Mouse (Mus musculus) right cerebral cortex, adult 18-20 months (tissue): ENCODE measurements at regions not wholly inside any gene's neighbourhood (a gene's known extent, or its start where the extent isn't known, plus 50 kb on each side); places are given as distances from the start of the nearest gene placed in this dataset.
"Not testable (repeated sequence)": the region's sequence is repeated elsewhere in the genome, so short reads cannot be mapped to it uniquely, and the experiment has no call there.

Experiments used
- DNase-seq: peaks from one replicate; pipeline ENCODE4 v3.0.0; 2022; ENCODE audit warnings: mixed read lengths

- peak; percentile 9 for DNase-seq
Observed at GRCm38 (mm10) chr2:171587635-171588034, 455.6 kb downstream of the Cbln4 start.

- no peak for DNase-seq
Observed at GRCm38 (mm10) chr2:171586853-171587220, 456.4 kb downstream of the Cbln4 start.

GRCm38 (mm10) chr2:171586217-171586852 is 456.9 kb downstream of the Cbln4 start:
- peak; percentile 32 for DNase-seq

GRCm38 (mm10) chr2:171574360-171574759 is 468.9 kb downstream of the Cbln4 start:
- DNase-seq: no peak

- DNase-seq: no peak
Observed at GRCm38 (mm10) chr2:171562656-171563055, 480.6 kb downstream of the Cbln4 start.

GRCm38 (mm10) chr2:171542768-171543167 is 500.5 kb downstream of the Cbln4 start:
- DNase-seq: not testable (repeated sequence)

- DNase-seq: no peak
Observed at GRCm38 (mm10) chr2:171514876-171515275, 528.4 kb downstream of the Cbln4 start.

- no peak for DNase-seq
Observed at GRCm38 (mm10) chr2:171496620-171497019, 546.6 kb downstream of the Cbln4 start.

- peak; percentile 40 for DNase-seq
Observed at GRCm38 (mm10) chr2:171493741-171494140, 549.5 kb downstream of the Cbln4 start.

GRCm38 (mm10) chr2:171487284-171487683 is 556.0 kb downstream of the Cbln4 start:
- peak; percentile 11 for DNase-seq

GRCm38 (mm10) chr2:171453241-171453640 is 590.0 kb downstream of the Cbln4 start:
- DNase-seq: peak; percentile 3

- DNase-seq: no peak
Observed at GRCm38 (mm10) chr2:171406057-171406456, 637.2 kb downstream of the Cbln4 start.

GRCm38 (mm10) chr2:171388936-171389335 is 654.3 kb downstream of the Cbln4 start:
- DNase-seq: no peak

- peak; percentile 9 for DNase-seq
Observed at GRCm38 (mm10) chr2:171373457-171373856, 641.9 kb downstream of the Dok5 start.

GRCm38 (mm10) chr2:171373016-171373415 is 641.4 kb downstream of the Dok5 start:
- DNase-seq: no peak

GRCm38 (mm10) chr2:171371751-171372150 is 640.1 kb downstream of the Dok5 start:
- no peak for DNase-seq

GRCm38 (mm10) chr2:171365553-171365952 is 633.9 kb downstream of the Dok5 start:
- no peak for DNase-seq

- DNase-seq: no peak
Observed at GRCm38 (mm10) chr2:171364621-171365020, 633.0 kb downstream of the Dok5 start.

GRCm38 (mm10) chr2:171363381-171363780 is 631.8 kb downstream of the Dok5 start:
- DNase-seq: no peak

- peak; percentile 39 for DNase-seq
Observed at GRCm38 (mm10) chr2:171358071-171358760, 626.6 kb downstream of the Dok5 start.

GRCm38 (mm10) chr2:171348156-171348555 is 616.5 kb downstream of the Dok5 start:
- DNase-seq: no peak

- DNase-seq: no peak
Observed at GRCm38 (mm10) chr2:171333816-171334757, 602.5 kb downstream of the Dok5 start.

GRCm38 (mm10) chr2:171332826-171333225 is 601.2 kb downstream of the Dok5 start:
- DNase-seq: peak; percentile 53
